Mouse (Mus musculus) midbrain, embryonic 16.5 days (tissue): ENCODE data around the gene Ccdc167. TPM values are rescaled to one million over a fixed set of nuclear protein-coding genes. Genes with fewer than 3 reads are reported as not detected.
"Not testable (repeated sequence)": the region's sequence is repeated elsewhere in the genome, so short reads cannot be mapped to it uniquely, and the experiment has no call there.

Source experiments
- ATAC-seq: fragments of 200-750 bp; cut with Nextera tagmentation; 2 replicates; pipeline ENCODE4 v1.8.0; 2017; ENCODE audit warnings: moderate TSS enrichment
- H3K27ac ChIP-seq: fragments of 300-500 bp; sonication (generic); 2 replicates; pipeline ENCODE4 v1.5.1; 2014; ENCODE audit warnings: mild to moderate bottlenecking, low read length, mixed read lengths
- H3K27me3 ChIP-seq: fragments of 300-500 bp; sonication (generic); 2 replicates; pipeline ENCODE4 v1.6.1; 2014; ENCODE audit warnings: low read depth, low read length, mixed read lengths; ENCODE audit not compliant: control insufficient read depth, insufficient read depth
- H3K36me3 ChIP-seq: fragments of 300-500 bp; sonication (generic); 2 replicates; pipeline ENCODE4 v1.6.1; 2014; ENCODE audit warnings: mild to moderate bottlenecking, low read length, moderate library complexity, mixed read lengths; ENCODE audit not compliant: control insufficient read depth, insufficient read depth
- H3K4me1 ChIP-seq: fragments of 300-500 bp; sonication (generic); 2 replicates; pipeline ENCODE4 v1.6.1; 2014; ENCODE audit warnings: mild to moderate bottlenecking, low read length, mixed read lengths; ENCODE audit not compliant: control insufficient read depth, insufficient read depth
- H3K4me2 ChIP-seq: fragments of 300-500 bp; sonication (generic); 2 replicates; pipeline ENCODE4 v1.6.1; 2014; ENCODE audit warnings: mild to moderate bottlenecking, low read length, mixed read lengths
- H3K4me3 ChIP-seq: fragments of 300-500 bp; sonication (generic); 2 replicates; pipeline ENCODE4 v1.5.1; 2014; ENCODE audit warnings: low read depth, mild to moderate bottlenecking, low read length, moderate library complexity, mixed read lengths
- H3K9ac ChIP-seq: fragments of 300-500 bp; sonication (generic); 2 replicates; pipeline ENCODE4 v1.6.1; 2014; ENCODE audit warnings: low read depth, low read length, mixed read lengths
- H3K9me3 ChIP-seq: fragments of 300-500 bp; sonication (generic); replicated peaks from 2 replicates; pipeline ENCODE4 v1.6.1; 2014; ENCODE audit warnings: mild to moderate bottlenecking, low read length, mixed read lengths; ENCODE audit not compliant: control insufficient read depth, poor library complexity, severe bottlenecking
- WGBS: fragments of 180-500 bp; shearing (Covaris S2); extraction: QIAGEN DNeasy Blood & Tissue Kit; methylation state at CpG from one replicate; pipeline ENCODE4 v1.1.7; 2014; 5-methylcytosine and 5-hydroxymethylcytosine counted together
- polyA plus RNA-seq: library from polyadenylated mRNA; unstranded; fragments of >200 nt; fragmentation: Nextera tagmentation; extraction: Ambion mirVana; gene quantifications from 2 replicates; pipeline ENCODE4 v1.2.1, GENCODE M21; 2015

Gene Ccdc167
- polyA plus RNA-seq, 1 experiment from 2014 or later = 10.9 TPM

DNA sequence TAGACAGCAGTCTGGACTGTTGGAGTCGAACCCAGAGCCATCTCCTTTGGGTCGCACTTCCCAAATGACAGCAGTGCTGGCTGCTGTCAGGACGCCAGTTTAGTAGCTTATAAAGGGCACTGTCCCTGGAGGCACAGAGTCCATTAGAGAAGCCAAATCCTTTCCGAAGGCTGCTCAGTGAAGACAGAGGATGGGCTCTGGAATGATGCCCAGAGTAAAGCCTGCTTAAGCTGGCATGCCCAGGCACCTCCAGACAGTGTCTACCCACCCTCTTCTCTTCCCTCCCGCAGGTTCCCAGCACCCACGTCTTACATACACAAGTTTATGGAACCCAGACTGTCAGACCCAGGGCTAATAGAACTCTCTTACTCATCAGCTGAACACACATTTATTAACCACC lies 7.8 kb upstream of the Ccdc167 start:
- 53% methylated on average over 6 of the region's 6 CpGs for WGBS
- H3K27me3 ChIP-seq = no peaks in the 10 kb centered on the region
- no peak overlapping the region for H3K4me2 ChIP-seq
- ATAC-seq = peak; percentile 45; the same call in 1 of the 2 replicates
- no peaks in the 10 kb centered on the region for H3K36me3 ChIP-seq
- no peaks in the 10 kb centered on the region for H3K9me3 ChIP-seq
- no peaks in the 10 kb centered on the region for H3K4me1 ChIP-seq
- no peak overlapping the region for H3K4me3 ChIP-seq
- H3K27ac ChIP-seq = no peak overlapping the region
- H3K9ac ChIP-seq = no peak overlapping the region

DNA sequence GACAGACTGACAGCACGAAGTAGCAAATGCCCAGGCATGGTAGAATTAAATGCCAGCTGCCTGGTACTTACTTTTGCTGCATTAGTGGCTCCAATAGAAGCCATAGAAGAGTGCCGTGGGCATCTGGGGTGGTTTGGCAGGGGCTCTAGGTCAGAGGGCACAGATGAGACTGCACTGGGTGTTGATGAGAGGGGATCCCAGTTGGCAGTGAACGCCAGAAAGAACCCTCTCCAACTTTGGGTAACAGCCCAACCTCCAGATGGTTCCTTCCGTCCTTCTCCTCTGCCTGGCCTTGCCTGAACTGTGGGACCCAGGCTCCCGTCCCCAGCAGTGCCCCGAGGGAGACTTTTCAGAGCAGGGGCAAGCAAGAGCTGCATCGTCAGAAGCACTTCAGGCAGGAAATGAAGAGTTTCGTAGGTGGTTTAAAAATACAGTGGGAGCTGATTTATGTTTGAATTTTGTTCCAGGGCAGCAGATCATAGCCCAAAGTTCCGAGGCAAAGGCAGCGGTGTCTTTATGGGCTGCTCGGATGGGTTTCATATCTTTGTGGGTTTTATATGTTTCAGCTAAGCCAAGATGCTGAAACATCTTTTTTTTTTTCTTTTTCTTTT lies 4.0 kb upstream of the Ccdc167 start:
- WGBS = 77% methylated on average over 11 of the region's 11 CpGs
- Histone ChIP-seq H3K27me3 (no peaks in the 10 kb centered on the region), H3K4me2 (no peak overlapping the region), H3K27ac (no peak overlapping the region), H3K4me1 (peaks cover 12% of the 10 kb centered on the region), H3K36me3 (no peaks in the 10 kb centered on the region), H3K4me3 (no peak overlapping the region), H3K9ac (no peak overlapping the region), H3K9me3 (no peaks in the 10 kb centered on the region)
- ATAC-seq = no peak

DNA sequence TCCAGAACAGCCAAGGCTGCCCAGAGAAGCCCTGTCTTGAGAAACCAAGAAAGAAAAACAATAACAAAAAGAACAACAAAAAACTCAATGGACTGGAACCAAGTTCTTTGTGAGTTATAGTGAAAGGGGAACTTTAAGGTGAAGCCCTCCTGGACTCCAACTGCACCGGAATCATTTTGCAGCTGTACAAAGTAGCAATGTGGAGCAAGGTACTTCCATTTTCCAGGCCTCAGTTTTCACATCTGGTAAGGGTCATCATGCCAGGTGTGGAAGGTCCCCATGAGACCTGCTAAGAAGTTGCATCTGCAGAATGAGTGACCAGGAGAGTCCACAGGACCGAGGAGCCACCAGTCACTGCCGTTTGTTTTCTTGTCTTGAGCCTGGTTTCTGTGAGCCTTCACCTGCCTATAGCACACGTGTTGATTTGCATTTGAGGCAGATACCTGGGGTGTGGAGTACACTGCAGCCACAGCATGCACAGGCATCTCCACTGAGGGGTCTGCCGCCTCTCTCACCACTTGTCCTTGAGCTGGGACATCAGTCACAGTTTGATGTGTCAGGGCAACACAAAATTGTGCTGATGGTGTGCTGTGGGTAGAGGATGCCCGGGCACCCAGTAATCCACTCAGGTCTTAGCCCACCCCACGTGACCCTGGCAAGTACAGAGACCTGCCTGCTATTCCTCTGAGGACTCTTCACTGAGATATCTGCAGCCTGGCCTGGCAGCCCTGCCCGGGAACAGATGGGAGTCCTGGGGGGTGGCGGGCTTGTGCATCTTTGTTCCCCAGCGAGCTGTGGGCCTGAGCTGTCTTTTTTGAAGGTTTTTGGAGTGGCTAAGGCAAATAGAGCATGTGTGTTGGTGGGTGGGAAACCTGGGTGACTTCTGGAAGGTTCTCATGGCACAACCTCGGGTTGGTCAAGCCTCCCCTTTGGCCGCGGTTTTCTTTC lies 3.1 kb upstream of the Ccdc167 start:
- no peak for ATAC-seq
- Histone ChIP-seq H3K9ac (no peak overlapping the region), H3K27me3 (no peaks in the 10 kb centered on the region), H3K9me3 (no peaks in the 10 kb centered on the region), H3K4me1 (peaks cover 15% of the 10 kb centered on the region), H3K27ac (no peak overlapping the region), H3K4me2 (no peak overlapping the region), H3K36me3 (no peaks in the 10 kb centered on the region), H3K4me3 (no peak overlapping the region)
- WGBS = 76% methylated on average over 13 of the region's 13 CpGs

DNA sequence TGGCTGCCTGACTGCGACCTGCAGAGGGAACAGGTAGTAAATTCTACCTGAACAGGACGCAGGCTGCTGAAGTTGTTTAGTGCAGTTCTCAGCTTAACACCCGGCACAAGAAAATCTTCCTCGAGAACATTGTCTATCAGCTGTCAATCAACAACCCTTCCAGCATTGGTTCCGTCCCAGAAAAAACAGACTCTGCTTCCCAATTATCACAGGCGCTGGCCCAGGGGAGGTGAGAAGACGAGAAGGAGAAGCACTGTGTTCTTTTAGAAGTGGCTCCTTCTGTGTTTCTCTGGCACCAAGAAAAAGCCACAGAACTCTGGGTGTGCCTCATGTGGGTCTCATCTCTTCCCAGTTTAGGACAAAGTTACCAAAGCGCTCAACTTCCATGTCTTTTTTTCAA lies 1.8 kb upstream of the Ccdc167 start:
- Histone ChIP-seq H3K4me3 (no peak overlapping the region), H3K36me3 (no peaks in the 10 kb centered on the region), H3K4me1 (peaks cover 15% of the 10 kb centered on the region), H3K27ac (no peak overlapping the region), H3K4me2 (no peak overlapping the region), H3K27me3 (no peaks in the 10 kb centered on the region), H3K9ac (no peak overlapping the region), H3K9me3 (no peaks in the 10 kb centered on the region)
- no peak for ATAC-seq
- WGBS = 88% methylated on average over 8 of the region's 8 CpGs

DNA sequence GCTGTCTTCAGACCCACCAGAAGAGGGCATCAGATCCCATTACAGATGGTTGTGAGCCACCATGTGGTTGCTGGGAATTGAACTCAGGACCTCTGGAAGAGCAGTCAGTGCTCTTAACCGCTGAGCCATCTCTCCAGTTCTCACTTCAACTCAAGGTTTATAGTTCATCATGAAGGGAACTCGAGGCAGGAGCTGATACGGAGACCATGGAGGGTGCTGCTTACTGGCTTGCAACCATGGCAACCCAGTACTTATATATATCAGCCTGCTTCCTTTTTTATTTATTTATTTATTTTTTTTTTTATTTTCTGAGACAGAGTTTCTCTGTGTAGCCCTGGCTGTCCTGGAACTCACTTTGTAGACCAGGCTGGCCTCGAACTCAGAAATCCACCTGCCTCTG lies 3.1 kb downstream of the Ccdc167 start:
- peaks cover 45% of the 10 kb centered on the region for H3K4me1 ChIP-seq
- WGBS = 93% methylated on average over 4 of the region's 4 CpGs

DNA sequence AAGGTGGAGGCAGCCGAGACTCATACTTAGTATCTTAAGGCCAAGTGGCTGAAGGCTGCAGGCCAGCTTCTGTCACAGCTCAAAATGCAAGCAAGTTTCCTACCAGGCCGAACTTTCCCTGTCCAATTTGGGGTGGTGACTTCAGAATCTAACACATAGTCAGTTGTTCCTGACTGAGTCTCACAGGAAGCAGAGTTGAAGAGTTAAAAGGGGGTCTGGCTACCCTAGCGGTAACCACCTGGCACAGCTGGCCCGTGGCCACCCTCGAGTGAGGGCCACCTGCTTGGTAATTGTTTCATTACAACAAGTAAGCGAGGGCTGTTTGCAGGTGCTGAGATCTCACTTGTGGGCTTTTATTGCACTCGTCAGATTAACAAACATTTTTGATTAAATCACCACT lies 4.3 kb downstream of the Ccdc167 start:
- no peaks in the 10 kb centered on the region for H3K9me3 ChIP-seq
- no peak for ATAC-seq
- no peaks in the 10 kb centered on the region for H3K36me3 ChIP-seq
- no peak overlapping the region for H3K27ac ChIP-seq
- peaks cover 51% of the 10 kb centered on the region for H3K4me1 ChIP-seq
- no peak overlapping the region for H3K9ac ChIP-seq
- no peaks in the 10 kb centered on the region for H3K27me3 ChIP-seq
- no peak overlapping the region for H3K4me3 ChIP-seq
- WGBS = 49% methylated on average over 7 of the region's 7 CpGs
- no peak overlapping the region for H3K4me2 ChIP-seq

More for the DNA sequence above, 3.1 kb downstream of the Ccdc167 start:
- not testable (repeated sequence) for ATAC-seq, H3K9ac ChIP-seq, H3K27ac ChIP-seq, H3K4me2 ChIP-seq, H3K36me3 ChIP-seq, H3K4me3 ChIP-seq, H3K9me3 ChIP-seq, H3K27me3 ChIP-seq

DNA sequence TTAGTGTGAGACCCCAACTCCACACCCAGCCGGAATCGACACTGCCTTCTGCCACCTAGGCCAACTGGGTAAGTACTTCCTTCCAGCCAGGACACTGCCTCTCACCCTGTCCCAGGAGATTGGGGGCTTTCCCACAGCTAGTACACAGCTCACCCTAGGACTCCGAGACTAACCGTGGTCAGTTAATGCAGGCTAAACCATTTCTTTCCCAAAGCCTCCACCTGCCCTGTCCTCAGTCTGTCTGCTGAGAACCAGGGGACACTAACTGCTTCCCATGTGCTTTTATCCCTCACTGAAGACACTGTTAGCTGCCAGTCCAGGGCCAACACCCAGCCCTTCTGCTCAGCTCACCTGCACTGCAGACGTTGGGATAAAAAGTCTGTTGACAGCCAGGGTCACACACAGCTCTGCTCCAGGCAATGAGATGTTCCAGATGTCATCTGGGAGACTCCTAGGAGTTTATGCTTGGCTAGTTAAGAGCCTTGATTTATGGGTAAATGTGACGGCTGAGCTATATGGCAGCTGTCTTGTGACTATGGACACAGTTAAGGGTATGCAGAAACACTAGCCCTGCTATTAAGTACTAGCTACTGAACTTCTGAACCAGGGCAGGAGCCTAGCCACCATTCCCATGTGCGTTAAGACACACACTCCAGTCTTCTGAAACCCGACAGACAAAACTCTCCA lies 5.0 kb downstream of the Ccdc167 start:
- Histone ChIP-seq H3K36me3 (no peaks in the 10 kb centered on the region), H3K27me3 (no peaks in the 10 kb centered on the region), H3K4me3 (no peak overlapping the region), H3K4me1 (peaks cover 54% of the 10 kb centered on the region), H3K27ac (peak overlapping the region; percentile 39), H3K4me2 (no peak overlapping the region), H3K9ac (no peak overlapping the region), H3K9me3 (no peaks in the 10 kb centered on the region)
- 74% methylated on average over 8 of the region's 8 CpGs for WGBS
- ATAC-seq = no peak

DNA sequence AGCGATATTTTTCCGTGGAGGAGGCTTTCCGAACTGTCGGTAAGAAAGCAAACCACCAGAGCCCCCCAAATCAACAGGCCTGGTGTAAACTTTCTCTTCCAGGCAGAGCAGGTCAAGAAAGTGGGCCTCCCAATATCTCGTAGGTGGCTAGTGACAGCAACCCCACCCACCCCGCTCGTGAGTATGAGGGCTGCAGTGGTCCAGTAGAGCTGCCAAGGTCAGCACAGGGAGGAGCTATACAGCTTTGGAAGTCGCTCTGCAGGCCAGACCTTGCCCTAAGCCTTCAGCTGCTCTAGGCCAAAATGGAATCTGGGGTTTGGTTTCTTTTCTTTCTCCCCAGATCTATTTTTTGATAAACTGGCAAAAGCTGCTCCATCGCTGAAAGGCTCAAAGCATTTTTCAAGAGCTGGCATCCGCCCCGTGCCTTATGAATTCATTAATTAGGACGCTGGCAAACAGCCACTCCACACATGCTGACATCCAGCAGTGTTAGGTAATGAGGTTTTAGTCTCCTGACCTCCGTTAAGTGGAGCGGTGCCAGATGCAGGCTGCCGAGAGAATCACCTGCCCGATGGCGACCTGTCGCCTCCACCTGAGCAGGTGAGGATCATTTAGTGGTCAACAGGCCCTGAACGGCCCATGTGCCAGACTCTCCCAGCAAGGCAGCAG lies 5.6 kb downstream of the Ccdc167 start:
- no peaks in the 10 kb centered on the region for H3K36me3 ChIP-seq
- no peak for ATAC-seq
- no peak overlapping the region for H3K4me3 ChIP-seq
- no peak overlapping the region for H3K9ac ChIP-seq
- H3K27me3 ChIP-seq = no peaks in the 10 kb centered on the region
- peaks cover 55% of the 10 kb centered on the region for H3K4me1 ChIP-seq
- peak overlapping the region; percentile 60 for H3K27ac ChIP-seq
- 51% methylated on average over 19 of the region's 19 CpGs for WGBS
- no peak overlapping the region for H3K4me2 ChIP-seq
- H3K9me3 ChIP-seq = no peaks in the 10 kb centered on the region
